Comparison of ENCODE assay signal across 36 mouse cellular contexts in the genomic region with DNA sequence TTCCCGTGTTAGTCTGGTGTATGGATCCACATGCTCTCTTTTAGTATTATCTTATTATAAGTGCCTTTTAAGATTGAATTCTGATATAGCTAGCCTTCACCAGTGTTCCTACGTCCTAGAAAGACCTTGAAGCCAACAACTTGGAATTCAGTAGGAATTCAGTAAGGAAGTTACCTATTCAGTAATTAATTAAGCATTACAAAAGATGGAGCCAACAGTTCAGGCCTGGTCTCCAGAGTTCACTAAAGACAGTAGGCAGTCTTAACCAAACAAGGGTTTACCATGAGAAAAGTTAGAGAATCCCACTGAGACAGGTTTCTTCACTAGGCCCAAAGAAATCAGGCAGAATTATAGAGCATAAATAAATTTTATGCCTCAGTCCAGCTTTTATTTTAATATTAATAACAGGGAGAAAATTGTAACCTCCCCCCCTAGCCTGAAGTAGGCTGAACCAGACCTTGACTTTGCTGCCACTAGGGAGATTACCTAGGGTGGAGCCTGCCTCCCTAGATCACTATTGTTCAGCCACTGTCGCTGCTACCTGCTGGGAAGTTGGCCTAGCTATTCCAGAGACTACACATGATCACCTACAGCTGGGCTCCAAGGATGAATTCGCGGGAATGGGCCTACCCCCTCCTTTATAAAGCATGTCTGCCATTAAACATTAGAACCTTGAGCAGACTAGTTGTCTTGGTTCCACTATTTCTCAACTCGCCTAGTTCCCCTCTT. TPM values are rescaled to one million over a fixed set of nuclear protein-coding genes. Genes with fewer than 3 reads are reported as not detected.
"Had no signal": no experiment of that assay in that cellular context is flagged by ENCODE, and none has a peak within 500 bp of the region (broad histone marks: within the 10 kb centered on the region; RNA-seq: fewer than 3 reads in every experiment).

No protein-coding gene starts in this region.

RNA-seq across cellular contexts. Expression of a gene that starts 10.9 kb away (rescaled TPM):
- total RNA-seq: megakaryocyte progenitor cell, adult 5-6 weeks; megakaryocyte, adult 5-6 weeks; megakaryocyte-erythroid progenitor cell, adult 5-6 weeks; midbrain, postnatal 0 days; monocyte, adult 5-6 weeks had no signal
- polyA plus RNA-seq: limb, embryonic 10.5 days; limb, embryonic 11.5 days; limb, embryonic 12.5 days; limb, embryonic 13.5 days; limb, embryonic 14.5 days; limb, embryonic 15.5 days; liver, adult 2 months; liver, embryonic 11.5 days; liver, embryonic 12.5 days; liver, embryonic 13.5 days; liver, embryonic 14.5 days; liver, embryonic 15.5 days; liver, embryonic 16.5 days; liver, postnatal 0 days; lung, adult 2 months; lung, embryonic 14.5 days; lung, embryonic 15.5 days; lung, embryonic 16.5 days; lung, postnatal 0 days; macrophage; midbrain, embryonic 10.5 days; midbrain, embryonic 11.5 days; midbrain, embryonic 12.5 days; midbrain, embryonic 13.5 days; midbrain, embryonic 14.5 days; midbrain, embryonic 15.5 days; midbrain, embryonic 16.5 days; midbrain, postnatal 0 days; myocyte; neural tube, embryonic 11.5 days; neural tube, embryonic 12.5 days; neural tube, embryonic 13.5 days had no signal
